Mouse (Mus musculus) kidney, adult 9 months (tissue): Measurements from ENCODE around the gene Cer1.

Experiments
- DNase-seq: peaks from one replicate; pipeline ENCODE4 v3.0.0; 2022

Cer1 gene

GRCm38 (mm10) chr4:82872548-82872947, 12.4 kb downstream of the Cer1 start:
- DNase-seq: no peak

GRCm38 (mm10) chr4:82872121-82872520, 12.8 kb downstream of the Cer1 start:
- DNase-seq: no peak

GRCm38 (mm10) chr4:82870931-82871330, 14.0 kb downstream of the Cer1 start:
- DNase-seq: no peak

- no peak for DNase-seq
Measured at GRCm38 (mm10) chr4:82867731-82868445, 17.1 kb downstream of the Cer1 start.

GRCm38 (mm10) chr4:82867111-82867510, 17.8 kb downstream of the Cer1 start:
- no peak for DNase-seq

GRCm38 (mm10) chr4:82864974-82865699, 19.8 kb downstream of the Cer1 start:
- no peak for DNase-seq

- no peak for DNase-seq
Measured at GRCm38 (mm10) chr4:82863316-82863715, 21.6 kb downstream of the Cer1 start.

- DNase-seq: no peak
Measured at GRCm38 (mm10) chr4:82861451-82861850, 23.5 kb downstream of the Cer1 start.

- no peak for DNase-seq
Measured at GRCm38 (mm10) chr4:82860566-82860965, 24.4 kb downstream of the Cer1 start.

GRCm38 (mm10) chr4:82859131-82860125, 25.5 kb downstream of the Cer1 start, which contains the start of gene Zdhhc21:
Gene Zdhhc21 (minus strand): TSS chr4:82859958.
- DNase-seq: peak; percentile 82

GRCm38 (mm10) chr4:82858431-82859010, 26.4 kb downstream of the Cer1 start:
- DNase-seq: no peak

- DNase-seq: no peak
Measured at GRCm38 (mm10) chr4:82856986-82857385, 28.0 kb downstream of the Cer1 start.

- no peak for DNase-seq
Measured at GRCm38 (mm10) chr4:82853809-82854208, 31.1 kb downstream of the Cer1 start.

GRCm38 (mm10) chr4:82848552-82849234, 36.3 kb downstream of the Cer1 start:
- DNase-seq: peak; percentile 20

- DNase-seq: no peak
Measured at GRCm38 (mm10) chr4:82837526-82838240, 47.3 kb downstream of the Cer1 start.
